Mouse (Mus musculus) liver (tissue): ENCODE data around the gene Prkce.

Experiments
- DNase-seq: peaks from one replicate; pipeline ENCODE4 v3.0.0-alpha.2; 2020; ENCODE audit warnings: mixed read lengths

The Prkce gene

DNA sequence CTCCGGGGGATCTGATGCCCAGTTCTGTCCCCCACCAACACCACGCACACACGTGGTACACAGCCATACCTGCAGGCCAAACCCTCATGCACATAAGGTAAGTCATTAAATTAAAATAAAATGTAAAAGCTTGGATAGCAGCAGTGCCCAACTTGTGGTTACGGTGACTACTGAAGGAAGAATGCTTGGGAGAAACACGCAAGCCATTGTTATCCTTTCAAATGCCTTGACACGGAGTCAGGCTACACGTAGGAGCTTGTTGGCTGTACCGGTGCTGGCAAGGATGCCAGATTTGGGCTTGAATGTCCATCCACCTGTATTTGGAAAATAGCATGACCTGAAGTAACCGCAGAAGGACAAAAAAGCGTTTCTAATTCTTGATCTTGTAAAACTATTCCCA, 423.7 kb downstream of the Prkce start:
- DNase-seq, result no peak

DNA sequence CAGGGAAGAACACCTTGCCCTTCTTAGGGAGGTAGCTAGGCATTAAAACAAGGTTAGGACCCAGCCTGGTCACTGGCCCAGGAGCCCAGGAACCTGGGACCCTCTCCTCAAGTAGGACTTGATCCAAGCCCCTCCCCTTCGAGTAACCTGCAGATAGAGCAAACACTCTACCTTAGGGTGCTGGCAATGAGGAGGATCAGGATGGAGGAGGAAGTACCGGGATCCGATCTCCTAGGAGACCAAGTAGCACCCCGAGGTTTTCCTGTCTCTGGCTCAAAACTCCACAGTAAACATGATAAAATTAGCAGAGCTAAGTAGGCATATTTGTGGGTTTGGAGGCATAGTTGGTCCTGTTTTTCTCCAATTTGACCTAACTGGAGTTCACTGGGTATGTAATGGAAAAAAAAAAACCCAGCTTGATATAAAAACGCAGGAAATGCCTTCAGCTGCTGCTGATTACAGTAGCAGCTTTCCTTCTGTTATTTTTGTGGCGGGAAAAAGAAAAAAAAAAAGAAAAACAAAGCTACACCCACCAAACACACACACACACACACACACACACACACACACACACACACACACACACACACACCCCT, 425.5 kb downstream of the Prkce start:
- DNase-seq, result no peak

DNA sequence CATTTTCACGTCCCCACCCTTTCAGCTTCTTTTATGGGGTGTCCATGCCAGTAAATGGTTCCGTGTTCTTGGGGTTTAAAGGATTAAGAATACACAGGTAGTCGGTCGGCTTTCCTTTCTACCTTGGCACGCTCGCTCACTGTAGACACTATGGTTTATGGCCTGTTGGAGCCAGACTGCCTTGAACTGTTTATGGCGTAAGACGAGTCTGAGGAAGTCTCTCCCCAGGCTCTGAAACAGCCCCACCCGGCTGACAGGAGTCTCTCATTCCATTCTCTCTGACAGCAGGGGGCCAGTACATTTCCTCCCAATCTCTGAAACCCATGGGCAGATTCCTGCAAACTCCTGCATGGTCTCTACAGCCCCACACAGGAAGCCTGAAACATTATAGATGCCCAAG, 427.9 kb downstream of the Prkce start:
- no peak for DNase-seq

DNA sequence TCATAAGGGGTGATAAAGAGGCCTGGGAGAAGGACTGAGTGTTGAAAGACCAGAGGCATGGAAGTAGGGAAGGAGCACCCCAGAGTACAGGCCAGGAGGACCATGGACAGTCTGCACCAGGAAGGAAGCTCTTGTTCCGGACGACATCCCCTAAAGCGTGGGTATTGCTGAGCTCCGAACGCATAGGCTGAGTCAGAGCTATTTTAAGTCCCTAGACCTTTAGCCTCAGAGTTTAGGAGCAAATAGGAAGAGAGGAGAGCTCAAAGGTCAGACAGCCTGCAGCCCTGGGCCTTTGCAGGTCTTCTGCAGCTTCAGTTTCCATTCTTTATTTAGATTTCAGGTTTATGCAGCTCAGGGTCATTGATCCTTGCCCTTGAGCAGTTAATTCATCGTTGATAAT, 433.5 kb downstream of the Prkce start:
- no peak for DNase-seq

DNA sequence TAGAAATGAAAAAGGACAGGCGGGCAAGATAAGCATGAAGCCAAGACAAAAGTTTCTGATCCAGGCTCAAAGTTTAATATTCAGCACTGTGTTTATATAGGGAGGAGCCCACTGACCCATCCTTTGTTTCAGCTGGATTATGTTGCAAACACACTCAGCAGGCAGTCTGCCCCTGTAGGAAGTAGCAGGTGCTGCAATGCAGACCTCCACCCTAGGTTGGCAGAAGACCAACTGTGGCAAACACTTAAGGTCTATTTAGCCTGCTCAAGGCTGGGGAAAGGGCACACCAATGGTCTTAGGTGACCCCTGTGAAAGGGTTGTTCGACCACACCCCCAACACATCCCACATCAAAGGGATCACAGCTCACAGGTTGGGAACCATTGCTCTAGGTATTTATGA, 434.3 kb downstream of the Prkce start:
- no peak for DNase-seq

DNA sequence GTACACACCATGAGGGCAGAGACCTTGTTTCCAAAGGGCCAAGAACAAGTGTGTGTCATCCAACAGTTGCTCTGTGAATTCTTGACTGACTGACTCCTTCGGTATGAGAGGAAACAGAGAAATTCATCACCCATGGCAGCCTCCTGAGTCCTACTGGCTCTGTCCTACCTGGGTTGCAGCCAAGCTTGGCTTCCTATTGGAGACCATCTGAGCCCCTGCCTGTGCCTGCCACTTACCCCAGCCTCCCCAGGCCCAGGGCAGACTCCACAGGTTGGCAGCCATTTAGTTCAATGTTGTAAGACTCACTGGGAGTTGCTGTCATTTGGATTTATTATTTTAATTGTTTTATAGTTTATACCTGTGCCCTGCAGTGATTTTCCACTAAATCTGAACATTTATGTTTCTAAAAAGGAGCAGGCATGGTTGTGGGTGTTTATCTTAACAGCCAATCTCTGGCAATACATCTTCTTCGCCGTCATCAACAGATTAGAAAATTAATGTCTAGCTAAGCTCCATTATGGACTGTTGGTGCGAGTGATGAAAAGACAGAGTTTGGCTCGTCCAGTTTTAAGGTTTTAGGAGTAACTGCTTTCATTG, 436.4 kb downstream of the Prkce start:
- no peak for DNase-seq

DNA sequence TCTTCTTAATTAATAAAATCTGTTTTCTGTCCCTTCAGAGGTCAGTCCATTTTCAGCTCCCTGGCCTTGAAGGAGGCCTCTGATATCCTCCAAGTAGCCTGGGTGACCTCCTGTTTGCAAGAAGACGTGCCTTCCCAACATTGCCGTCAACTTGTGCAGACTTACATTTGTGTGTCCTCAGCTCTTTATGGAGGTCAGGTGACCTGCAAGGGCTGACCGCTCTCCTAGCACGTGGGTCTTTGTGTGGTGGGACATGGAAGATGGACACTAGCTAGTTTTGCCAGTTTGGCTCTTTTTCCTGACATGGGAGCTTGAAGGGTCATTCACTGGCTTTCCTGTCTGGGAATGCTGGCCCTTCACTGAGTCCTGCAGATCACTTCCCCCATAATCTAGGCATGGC, 440.4 kb downstream of the Prkce start:
- no peak for DNase-seq

DNA sequence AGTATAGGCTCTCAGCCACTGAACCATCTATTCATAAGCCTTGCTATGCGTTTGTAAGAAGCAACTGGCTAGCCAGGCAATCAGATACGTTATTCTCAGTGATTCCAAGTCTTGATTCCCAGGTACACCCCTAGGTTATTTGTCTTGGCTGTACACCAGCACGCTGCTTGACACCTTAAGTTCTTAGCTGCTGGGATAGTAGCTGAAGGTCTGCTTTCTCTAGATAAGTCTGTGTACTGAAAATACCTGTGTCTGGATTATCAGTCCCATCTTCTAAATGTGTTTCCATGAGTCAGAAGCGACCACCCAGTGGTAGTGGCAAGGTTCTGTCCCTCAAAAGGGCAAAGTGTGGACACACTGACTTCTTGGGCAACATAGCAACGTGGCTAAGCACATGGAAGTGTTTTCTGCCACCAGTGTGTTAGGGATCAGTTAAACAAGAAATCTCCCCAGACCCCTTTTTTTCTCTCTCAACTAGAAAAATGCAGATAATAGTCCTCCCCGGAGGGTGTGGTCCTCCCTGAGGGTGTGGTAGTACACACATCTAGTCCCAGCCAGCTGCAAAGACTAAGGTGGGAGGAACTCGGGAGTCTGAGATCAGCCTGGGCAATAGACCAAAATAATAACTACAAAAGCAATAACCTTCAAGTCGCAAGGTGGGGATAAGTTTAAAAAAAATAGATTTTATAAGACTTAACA, 442.8 kb downstream of the Prkce start:
- DNase-seq, result no peak

DNA sequence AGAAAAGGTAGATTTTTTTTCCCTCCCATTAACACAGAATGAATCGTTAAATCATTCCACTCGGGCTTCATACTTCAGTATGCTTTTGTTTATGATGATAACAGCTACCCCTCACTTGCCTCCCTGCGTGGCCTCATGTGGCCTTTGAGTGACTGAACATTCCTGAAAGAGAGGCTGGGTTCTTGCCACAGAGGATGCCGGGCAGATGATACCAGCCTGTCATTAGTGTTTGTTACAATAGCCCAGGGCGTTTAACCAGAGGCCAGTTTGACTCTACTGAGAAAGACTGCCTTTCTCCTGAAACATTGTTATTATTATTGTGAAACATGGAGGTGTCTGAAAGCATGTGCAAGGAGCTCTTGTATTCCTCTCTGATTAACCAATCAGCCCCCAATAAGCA, 444.2 kb downstream of the Prkce start:
- DNase-seq, result no peak

DNA sequence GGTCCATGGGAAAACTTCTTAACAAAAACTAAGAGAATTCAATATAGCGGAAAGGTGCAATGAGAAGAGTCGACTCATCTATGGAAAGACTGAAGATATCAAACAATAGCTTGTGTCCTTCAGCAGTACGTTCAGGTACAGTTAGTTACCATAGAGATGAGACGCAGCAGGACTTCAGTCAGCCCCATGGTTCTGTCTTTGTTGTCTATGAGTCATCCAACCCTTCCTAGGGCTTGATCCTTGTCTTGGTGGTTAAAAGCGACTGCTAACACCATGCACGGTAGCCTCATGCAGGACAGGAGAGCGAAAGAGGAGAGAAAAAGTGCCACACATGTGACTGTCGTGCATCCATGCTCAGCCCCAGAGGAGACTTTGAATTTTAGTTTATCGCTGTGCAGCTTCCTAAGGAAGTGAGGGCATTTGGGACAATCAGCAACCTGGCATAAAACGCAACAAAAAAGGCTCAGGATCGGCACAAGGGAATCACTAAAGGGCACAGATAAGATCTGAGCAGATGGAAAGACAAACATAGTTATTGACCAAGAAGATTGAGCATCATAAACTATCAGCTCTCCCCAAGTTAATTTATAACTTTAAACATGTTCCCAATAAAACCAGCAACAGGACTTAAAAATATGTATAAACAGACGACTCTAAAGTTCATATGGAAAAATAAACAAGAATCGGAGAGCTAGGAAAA, 448.2 kb downstream of the Prkce start:
- no peak for DNase-seq

DNA sequence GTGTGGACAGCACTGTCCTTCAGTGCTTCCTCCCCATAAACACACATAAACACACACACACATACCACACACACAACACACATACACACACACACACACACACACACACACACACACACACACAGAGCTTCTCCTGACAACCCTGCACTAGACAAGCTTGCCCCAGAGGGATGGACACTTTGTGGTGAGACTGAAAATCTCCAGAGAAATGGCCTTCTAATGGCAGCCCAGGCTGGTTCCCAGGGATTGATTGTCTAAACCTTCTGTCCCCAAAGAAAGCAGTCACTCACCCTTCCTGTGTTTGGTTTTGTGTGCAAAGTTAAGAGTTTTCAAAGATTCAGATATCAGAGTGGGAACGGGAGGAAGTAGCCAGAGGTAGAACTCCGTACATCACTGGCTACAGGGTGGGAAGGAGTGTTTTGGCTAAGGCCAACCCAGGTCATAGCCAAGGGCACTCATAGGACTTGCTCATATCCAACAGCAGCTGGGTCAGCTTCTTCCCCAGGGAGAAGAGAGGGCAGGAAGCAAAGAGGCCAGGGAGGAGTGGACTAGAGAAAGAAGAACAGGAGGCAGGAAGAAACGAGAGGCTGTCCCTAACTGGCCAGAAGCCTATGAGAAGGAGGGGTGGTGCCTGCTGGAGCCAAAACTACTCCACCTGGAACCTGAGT, 450.1 kb downstream of the Prkce start:
- DNase-seq, result no peak

DNA sequence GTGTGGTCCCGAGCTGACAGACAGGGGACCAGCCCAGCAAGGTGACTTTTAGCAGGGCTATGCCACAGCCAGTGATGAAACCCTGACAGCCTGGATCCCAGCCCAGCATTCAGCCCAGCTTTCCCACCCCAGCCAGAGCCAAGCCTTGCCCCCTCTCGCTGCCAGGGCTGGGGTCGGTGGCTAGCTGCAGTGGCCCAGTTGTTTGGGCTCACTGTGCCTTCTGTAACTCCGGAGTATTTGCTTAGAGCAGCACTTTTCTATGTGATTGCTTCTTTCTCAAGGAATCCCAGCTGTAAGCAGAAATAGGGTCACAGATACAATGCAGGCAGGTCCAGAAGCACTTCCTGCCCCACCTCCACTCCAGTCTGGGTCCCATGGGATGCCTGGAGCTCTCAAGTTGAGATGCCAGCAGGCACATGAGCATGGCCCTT, 450.9 kb downstream of the Prkce start:
- peak; percentile 13 for DNase-seq

DNA sequence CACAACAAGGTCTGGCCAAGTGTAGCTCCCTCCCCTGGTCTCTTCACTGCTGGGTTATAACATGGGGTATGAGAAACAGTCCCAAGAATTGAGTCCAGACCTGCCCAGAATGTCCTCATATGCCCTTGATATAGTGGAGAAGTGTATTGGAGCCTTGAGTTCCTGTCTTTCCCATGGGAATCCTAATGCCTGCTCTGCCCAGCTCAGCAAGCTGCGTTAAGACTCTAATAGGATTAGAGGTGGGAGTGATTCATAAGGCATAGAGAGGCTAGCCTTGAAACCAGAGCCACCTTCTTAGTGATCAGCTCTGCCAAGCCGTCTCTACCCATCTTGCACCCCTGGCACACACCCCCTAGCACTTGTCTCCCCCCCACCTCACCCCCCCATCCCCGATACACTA, 455.3 kb downstream of the Prkce start:
- no peak for DNase-seq

DNA sequence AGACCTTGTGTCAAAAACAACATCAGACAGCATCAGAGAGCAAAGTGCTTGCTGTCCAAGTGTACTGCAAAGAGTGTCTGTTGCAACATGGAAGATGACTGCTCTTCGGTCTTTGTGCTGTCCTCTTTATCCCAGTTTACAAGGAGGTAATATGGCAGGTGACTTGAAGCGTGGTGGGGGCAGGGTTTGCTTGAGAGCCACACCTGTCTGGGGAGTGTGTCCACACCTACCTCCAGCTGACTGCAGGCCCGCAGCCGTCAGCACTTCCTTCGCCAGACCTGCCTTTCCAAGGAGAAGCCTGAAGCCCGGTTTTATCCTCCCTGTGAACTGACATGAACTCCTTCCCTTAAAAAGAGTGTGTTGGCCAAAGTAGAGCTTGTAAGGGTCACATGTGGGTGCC, 458.9 kb downstream of the Prkce start:
- no peak for DNase-seq

DNA sequence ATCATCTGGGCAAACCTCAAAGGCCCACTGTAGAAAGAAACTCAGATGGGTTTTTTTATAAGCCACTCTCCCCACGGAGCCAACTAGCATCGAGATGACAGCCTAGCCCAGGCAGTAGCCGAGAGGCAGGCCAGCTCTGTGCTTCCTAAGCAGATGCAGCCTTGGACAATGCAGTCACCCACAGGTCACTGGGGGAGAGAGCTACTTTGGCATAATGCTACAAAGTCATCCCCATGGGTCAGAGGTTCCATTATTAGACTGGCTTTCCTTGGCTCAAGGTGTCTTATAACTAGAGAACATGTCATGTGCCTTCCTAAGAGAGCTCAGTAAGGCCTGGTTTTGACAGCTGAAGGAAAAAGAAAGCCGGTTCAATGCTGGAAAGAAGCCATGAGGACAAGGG, 465.5 kb downstream of the Prkce start:
- no peak for DNase-seq

DNA sequence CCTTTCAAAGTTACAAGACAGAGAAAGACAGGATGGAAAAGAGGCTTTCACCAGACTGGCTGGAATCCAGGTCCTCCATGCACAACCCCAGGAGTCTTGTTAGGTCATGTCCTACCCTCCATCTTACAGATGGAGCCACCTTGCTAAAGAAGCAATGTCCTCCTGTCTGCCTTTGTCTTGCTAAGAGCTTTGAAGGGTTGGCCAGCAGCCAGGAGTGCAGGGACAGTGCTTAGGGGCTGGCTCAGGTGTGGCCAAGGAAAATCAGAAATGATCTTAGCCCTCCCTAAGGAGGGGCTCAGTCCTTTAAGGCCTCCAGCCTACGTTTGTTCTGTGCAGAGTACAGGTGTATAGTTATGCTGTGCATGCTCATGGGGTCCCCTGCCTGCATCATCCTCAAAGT, 469.7 kb downstream of the Prkce start:
- no peak for DNase-seq

DNA sequence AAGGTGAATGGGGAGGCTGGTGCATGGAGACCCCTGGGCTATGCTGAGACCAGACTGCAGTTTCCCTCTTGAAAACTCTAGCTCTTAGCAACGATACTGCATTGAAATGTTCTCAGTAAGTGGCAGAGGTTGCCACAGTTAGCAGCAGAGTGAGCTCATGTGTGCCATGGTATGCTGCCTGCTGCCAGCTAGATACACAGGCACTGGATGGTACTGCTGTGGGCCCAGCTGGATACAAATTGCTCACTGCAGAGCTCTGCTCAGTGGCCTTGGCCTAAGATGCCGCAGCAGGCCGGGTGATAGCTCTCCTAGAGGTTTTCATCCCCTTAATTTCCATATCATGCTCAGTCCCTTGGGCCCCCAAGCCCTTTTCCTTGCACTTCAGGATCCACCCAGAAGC, 471.7 kb downstream of the Prkce start:
- DNase-seq, result no peak

DNA sequence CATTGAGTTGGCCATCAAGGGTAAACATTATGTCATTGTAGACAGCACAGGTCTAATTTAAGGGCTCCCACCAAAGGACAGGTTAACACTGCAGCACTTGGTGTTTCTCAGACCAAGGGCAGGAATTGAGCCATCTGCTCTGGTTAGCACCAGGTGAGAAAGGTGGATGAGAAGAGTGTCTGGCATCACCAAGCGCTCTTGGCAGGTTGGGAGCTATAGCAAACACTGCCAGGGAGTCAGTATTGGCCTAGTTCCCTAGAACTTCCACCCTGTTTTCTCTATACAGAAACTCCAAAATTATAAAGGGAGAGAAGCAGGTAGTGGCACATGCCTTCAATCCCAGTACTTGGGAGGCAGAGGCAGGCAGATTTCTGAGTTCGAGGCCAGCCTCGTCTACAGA, 479.6 kb downstream of the Prkce start:
- DNase-seq, result no peak

DNA sequence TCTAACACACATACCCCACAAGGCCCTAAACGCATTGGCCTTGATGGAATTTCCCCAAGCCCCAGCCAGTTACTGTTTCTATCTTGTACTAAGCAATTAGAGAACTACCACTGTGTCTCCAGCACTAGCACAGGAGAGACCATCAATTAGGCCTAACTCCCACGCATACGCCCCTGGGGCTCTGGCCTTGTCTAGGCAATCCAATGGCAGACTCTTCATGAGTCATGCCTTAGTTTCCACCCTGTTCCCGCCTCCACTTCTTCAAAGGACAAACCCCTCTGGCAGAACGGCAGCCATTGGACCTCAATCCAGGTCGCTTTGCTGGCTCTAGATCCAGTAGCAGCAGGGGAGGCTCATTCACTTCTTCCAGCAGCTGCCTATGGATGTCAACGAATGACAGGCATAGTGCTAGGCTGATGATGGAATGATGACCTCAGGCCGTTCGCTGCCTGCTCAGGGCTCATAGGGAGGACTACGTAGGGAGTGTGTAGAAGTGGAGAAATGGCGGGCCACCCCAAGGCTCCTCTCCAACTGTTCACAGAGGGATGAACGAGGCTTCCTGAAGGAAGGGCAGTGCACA, 481.4 kb downstream of the Prkce start:
- no peak for DNase-seq

DNA sequence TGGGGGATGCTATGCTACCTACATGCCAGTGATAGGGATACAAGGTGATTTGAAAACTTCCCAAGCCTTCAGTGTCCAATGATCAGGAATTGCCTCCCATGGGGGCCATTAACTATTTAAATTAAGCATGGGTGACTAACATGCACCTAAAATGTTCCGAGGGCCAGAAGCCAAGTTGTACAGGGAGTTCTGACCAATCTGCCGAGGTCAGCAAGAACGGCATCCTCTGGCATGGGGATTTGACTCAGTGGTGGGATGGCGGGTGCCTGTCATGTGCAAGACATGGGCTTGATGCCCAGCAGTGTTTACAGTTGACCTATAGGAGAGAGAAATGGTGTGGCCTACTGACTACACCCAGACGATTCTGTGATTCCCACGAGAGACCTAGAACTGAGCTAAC, 482.7 kb downstream of the Prkce start:
- no peak for DNase-seq

DNA sequence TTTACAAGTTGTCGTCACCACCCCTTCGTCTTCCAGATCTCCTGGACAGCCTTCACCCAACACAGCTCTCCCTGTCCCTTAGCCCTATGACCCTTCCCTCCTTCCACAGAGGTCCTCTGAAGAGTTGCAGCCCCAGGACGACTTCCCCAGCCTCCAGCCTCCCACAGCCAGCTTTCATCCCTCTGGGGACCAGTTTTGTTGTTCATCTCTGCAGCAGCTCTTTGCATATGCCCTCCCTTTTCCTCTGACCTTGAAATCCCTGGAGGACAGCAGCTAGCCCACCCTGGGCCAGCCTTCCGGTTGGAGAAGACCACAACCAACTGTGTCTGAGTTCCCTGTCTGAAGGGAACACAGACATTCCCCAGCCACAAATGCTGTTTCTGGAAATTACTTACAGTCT, 483.5 kb downstream of the Prkce start:
- no peak for DNase-seq

DNA sequence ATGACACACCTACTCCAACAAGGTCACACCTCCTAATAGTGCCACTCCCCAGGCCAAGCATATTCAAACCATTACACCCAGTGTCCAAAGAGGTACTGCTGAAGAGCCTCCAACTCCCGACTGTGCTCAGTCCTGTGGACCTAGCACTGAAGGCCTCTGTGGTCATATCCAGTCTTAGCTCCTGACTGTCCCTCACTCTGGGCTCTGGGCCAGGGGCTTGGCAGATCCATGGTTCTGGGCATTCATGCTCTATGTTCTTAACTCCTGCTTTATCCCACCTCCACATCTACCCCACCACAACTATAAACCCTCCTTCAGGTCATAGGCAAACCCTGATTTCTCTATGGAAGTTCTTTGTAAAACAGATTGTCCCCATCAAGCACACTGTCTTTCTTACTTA, 485.2 kb downstream of the Prkce start:
- DNase-seq, result no peak

DNA sequence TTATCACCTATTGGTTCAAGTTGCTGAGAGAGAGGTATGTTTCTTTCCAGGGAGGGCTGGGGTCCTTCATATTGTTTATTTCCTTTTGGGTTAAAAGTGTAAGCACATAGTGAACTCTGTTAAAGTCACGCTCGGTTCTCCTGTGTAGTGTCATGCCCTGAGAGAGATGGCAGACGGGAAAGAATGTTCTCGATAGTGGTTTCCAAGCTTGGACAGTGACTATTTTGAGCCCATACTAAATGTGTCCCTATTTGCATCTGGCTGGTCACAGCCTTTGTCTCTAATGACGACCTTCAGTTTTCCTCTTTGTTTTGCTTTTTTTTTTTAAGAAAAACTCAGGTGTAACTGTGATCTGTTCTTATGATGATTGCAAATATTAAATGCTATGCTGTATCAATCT, 488.8 kb downstream of the Prkce start:
- DNase-seq, result no peak
